9 mouse cellular contexts compared by ENCODE assay signal in the genomic region with DNA sequence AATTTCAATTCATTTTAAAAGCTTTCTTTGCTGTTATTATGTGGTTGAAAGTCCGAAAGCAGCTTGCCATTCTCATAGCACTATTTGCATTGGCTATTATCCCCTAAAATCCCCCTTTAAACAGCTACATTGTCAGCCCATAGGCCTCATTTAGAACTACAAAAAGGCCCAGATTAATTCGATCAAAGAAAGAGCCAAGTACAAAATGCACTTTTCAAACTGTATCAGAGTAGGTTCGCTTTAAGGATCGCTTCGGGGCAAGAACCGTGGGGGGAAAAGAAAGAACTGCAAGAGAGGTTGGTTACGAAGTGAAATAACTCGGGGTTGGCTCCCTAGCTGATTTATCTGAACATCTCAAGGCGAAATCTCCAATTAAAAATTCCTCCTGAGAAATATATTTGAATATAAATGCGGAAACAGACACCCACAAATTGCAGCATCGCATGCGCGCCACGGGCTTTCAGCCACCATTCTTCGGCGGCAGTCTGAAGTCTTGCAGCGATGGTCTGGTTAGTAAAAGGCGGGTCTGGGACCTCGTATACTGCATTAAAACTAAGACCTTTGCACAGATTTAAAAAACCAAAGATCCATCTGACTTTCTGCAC. TPM values are rescaled to one million over a fixed set of nuclear protein-coding genes. Genes with fewer than 3 reads are reported as not detected.
DNase-seq lines count a peak whose midpoint lies in the region; ATAC-seq and TF ChIP-seq lines count a peak whose summit lies in the region.
"Had no signal": no experiment of that assay in that cellular context is flagged by ENCODE, and none has a peak within 500 bp of the region (broad histone marks: within the 10 kb centered on the region; RNA-seq: fewer than 3 reads in every experiment).

No protein-coding gene starts in this region.

- 0 out of 2 replicates have a peak, but pooled peaks have one; percentile 14 for TF ChIP-seq EP300 in CH12.LX (IDR thresholded peaks at IDR 0.05; ENCODE audit: low read length)

- H3K36me3 ChIP-seq in heart, embryonic 11.5 days (ENCODE audit: control insufficient read depth, insufficient read depth, low read length): no peaks in the 10 kb centered on the region
- H3K36me3 ChIP-seq in CH12.LX (replicated peaks in 1 of 2; ENCODE audit: control insufficient read depth in 1 of 2, insufficient read depth in 1 of 2, low read length in 1 of 2): no peaks in the 10 kb centered on the region
- H3K36me3 ChIP-seq in limb, embryonic 10.5 days: no peaks in the 10 kb centered on the region
- no peaks in the 10 kb centered on the region for H3K36me3 ChIP-seq in neural tube, embryonic 12.5 days

- dilution Hi-C loops in CH12.LX (cut with MboI; ENCODE audit: extremely low pct_ligation_motif_present, extremely low pct_unique_long_range_greater_than_20kb, low sequenced_read_pairs): no loop called here

- no peaks in the 10 kb centered on the region; the same call in 1 of the 2 replicates for H3K9me3 ChIP-seq in heart, embryonic 11.5 days (replicated peaks; ENCODE audit: control insufficient read depth, low read length)
- H3K9me3 ChIP-seq in CH12.LX (replicated peaks; ENCODE audit: low read length): peaks cover 5% of the 10 kb centered on the region
- no peaks in the 10 kb centered on the region for H3K9me3 ChIP-seq in limb, embryonic 10.5 days (replicated peaks)
- 0 out of 2 replicates have a peak, but pooled peaks cover 4% of the 10 kb centered on the region for H3K9me3 ChIP-seq in neural tube, embryonic 12.5 days

- 3% methylated on average over 19 of the region's 19 CpGs for WGBS in heart, embryonic 11.5 days (ENCODE audit: insufficient replicate concordance)
- WGBS in limb, embryonic 10.5 days: 2% methylated on average over 19 of the region's 19 CpGs
- 1% methylated on average over 19 of the region's 19 CpGs for WGBS in neural tube, embryonic 12.5 days

- H3K79me2 ChIP-seq in CH12.LX (replicated peaks; ENCODE audit: control insufficient read depth, extremely low read depth, insufficient read depth, poor library complexity, severe bottlenecking): no peaks in the 10 kb centered on the region

- in situ Hi-C loops in CH12.LX (cut with MboI; ENCODE audit: low pct_ligation_motif_present, low pct_unique_long_range_greater_than_20kb, low sequenced_read_pairs): loop anchor here (10.0 to 25.0 kb wide), 2 partner anchors 252 to 735 kb away; no protein-coding TSS in a partner anchor

- TF ChIP-seq CTCF in CH12.LX (conservative IDR thresholded peaks at IDR 0.05 in 1 of 2, IDR thresholded peaks at IDR 0.05 in 1 of 2; ENCODE audit: low read depth in 2 of 2, low read length in 2 of 2): no peak
- TF ChIP-seq CTCF in embryonic fibroblast, embryonic 13.5 days (IDR thresholded peaks at IDR 0.05; ENCODE audit: borderline replicate concordance, insufficient read depth, low read length): no peak

- H3K4me2 ChIP-seq in heart, embryonic 11.5 days: peak overlapping the region; percentile 76
- no peak overlapping the region for H3K4me2 ChIP-seq in CH12.LX (ENCODE audit: insufficient read depth, low read depth, poor library complexity, severe bottlenecking)
- peak overlapping the region; percentile 64 for H3K4me2 ChIP-seq in neural tube, embryonic 12.5 days (replicated peaks)

- peak overlapping the region; percentile 51 for H3K4me3 ChIP-seq in heart, embryonic 11.5 days (ENCODE audit: low read depth, low read length)
- H3K4me3 ChIP-seq in CH12.LX (replicated peaks in 1 of 3; ENCODE audit: low read depth in 2 of 3, low read length in 2 of 3, poor library complexity in 1 of 3): no peak overlapping the region
- H3K4me3 ChIP-seq in embryonic fibroblast, embryonic 13.5 days (ENCODE audit: insufficient read depth, low read length): peak overlapping the region; percentile 44
- H3K4me3 ChIP-seq in limb, embryonic 10.5 days: peak overlapping the region; percentile 55
- peak overlapping the region; percentile 44 for H3K4me3 ChIP-seq in neural tube, embryonic 12.5 days

- H3K27me3 ChIP-seq in heart, embryonic 11.5 days (ENCODE audit: control insufficient read depth, insufficient read depth, low read length): peaks cover 31% of the 10 kb centered on the region
- no peaks in the 10 kb centered on the region for H3K27me3 ChIP-seq in CH12.LX (replicated peaks)
- peaks cover 54% of the 10 kb centered on the region for H3K27me3 ChIP-seq in limb, embryonic 10.5 days (ENCODE audit: low read depth, poor library complexity, severe bottlenecking)
- peaks cover 2% of the 10 kb centered on the region; the same call in 1 of the 2 replicates for H3K27me3 ChIP-seq in neural tube, embryonic 12.5 days (replicated peaks)

- no peak for ATAC-seq in heart, embryonic 11.5 days (replicated peaks; ENCODE audit: insufficient number of reproducible peaks, low FRiP score, low TSS enrichment)
- no peak for ATAC-seq in neural tube, embryonic 12.5 days (ENCODE audit: low FRiP score, low read depth)

- no peak for DNase-seq in heart, postnatal 14 days
- DNase-seq in CH12.LX (ENCODE audit: extremely low read depth): no peak
- peak; percentile 56 for DNase-seq in limb, embryonic 10.5 days (ENCODE audit: low spot score)
- no peak for DNase-seq in left cerebral cortex, adult 18-20 months (ENCODE audit: low spot score in 2 of 2)
- DNase-seq in lung, postnatal 14 days: no peak

- TF ChIP-seq RAD21 in CH12.LX (IDR thresholded peaks at IDR 0.05; ENCODE audit: low read depth, low read length): no peak

- no peak for TF ChIP-seq POLR2A in CH12.LX (IDR thresholded peaks at IDR 0.05; ENCODE audit: low read depth, low read length)
- no peak for TF ChIP-seq POLR2A in embryonic fibroblast, embryonic 13.5 days (IDR thresholded peaks at IDR 0.05; ENCODE audit: low read depth, low read length)

- H3K27ac ChIP-seq in heart, embryonic 11.5 days (ENCODE audit: low read depth, low read length): no peak overlapping the region
- H3K27ac ChIP-seq in CH12.LX (ENCODE audit: insufficient read depth, low read depth): no peak overlapping the region
- no peak overlapping the region for H3K27ac ChIP-seq in embryonic fibroblast, embryonic 13.5 days (ENCODE audit: insufficient read depth, low read length)
- H3K27ac ChIP-seq in limb, embryonic 10.5 days: peak overlapping the region; percentile 77
- H3K27ac ChIP-seq in neural tube, embryonic 12.5 days: no peak overlapping the region

- 0 out of 2 replicates have a peak, but pooled peaks cover 2% of the 10 kb centered on the region for H3K4me1 ChIP-seq in heart, embryonic 11.5 days (ENCODE audit: control insufficient read depth, insufficient read depth, low read length)
- H3K4me1 ChIP-seq in CH12.LX (ENCODE audit: control insufficient read depth in 1 of 2, insufficient read depth in 2 of 2): peaks cover 0 to 14% of the 10 kb centered on the region in 2 experiments; a peak in 1 of 4 replicates
- no peaks in the 10 kb centered on the region for H3K4me1 ChIP-seq in embryonic fibroblast, embryonic 13.5 days (ENCODE audit: control insufficient read depth, insufficient read depth, low read length)
- peaks cover 11% of the 10 kb centered on the region for H3K4me1 ChIP-seq in limb, embryonic 10.5 days
- H3K4me1 ChIP-seq in neural tube, embryonic 12.5 days: no peaks in the 10 kb centered on the region; the same call in 1 of the 2 replicates

- intact Hi-C loops in heart, postnatal 14 days (cut with DNase I): no loop called here

- no peak overlapping the region for H3K9ac ChIP-seq in heart, embryonic 11.5 days (ENCODE audit: low read depth, low read length)
- no peak overlapping the region for H3K9ac ChIP-seq in CH12.LX (ENCODE audit: insufficient read depth, low read depth)
- H3K9ac ChIP-seq in neural tube, embryonic 12.5 days: peak overlapping the region; percentile 51

RNA-seq across cellular contexts. Expression of a gene that starts 0.8 kb away (rescaled TPM):
- polyA plus RNA-seq in heart, embryonic 11.5 days (2014; fragmentation: Nextera tagmentation; extraction: Ambion mirVana): 12.1 and 17.7 TPM in 2 replicates
- total RNA-seq in heart, postnatal 14 days (2021): 10 to 100 TPM; 11.4 to 13.5 TPM
- total RNA-seq in CH12.LX (2012; rRNA removed) (19.5 and 23.8 TPM in 2 replicates), CH12.LX (2014; rRNA removed) (49.5 and 50.0 TPM in 2 replicates)
- 15.0 and 19.1 TPM in 2 replicates for polyA plus RNA-seq in CH12.LX (2012; ENCODE audit: insufficient read length, low read depth)
- polyA plus RNA-seq in embryonic fibroblast, embryonic 13.5 days (2011; ENCODE audit: insufficient read length, low read depth, missing spikeins): 20.0 and 21.9 TPM in 2 replicates
- polyA plus RNA-seq in limb, embryonic 10.5 days (2016; fragmentation: Nextera tagmentation; extraction: Ambion mirVana): 10.5 and 12.2 TPM in 2 replicates
- polyA plus RNA-seq in neural tube, embryonic 12.5 days (2016; fragmentation: Nextera tagmentation; extraction: Ambion mirVana): 22.0 and 27.1 TPM in 2 replicates
- total RNA-seq in left cerebral cortex, adult 18-20 months (2021): 10 to 100 TPM; 24.9 to 26.1 TPM

RNA-seq across cellular contexts. Expression of a gene that starts 26.4 kb away (rescaled TPM):
- 243 and 281 TPM in 2 replicates for polyA plus RNA-seq in heart, embryonic 11.5 days (2014; fragmentation: Nextera tagmentation; extraction: Ambion mirVana)
- 100 to 1,000 TPM; 172 to 176 TPM for total RNA-seq in heart, postnatal 14 days (2021)
- total RNA-seq in CH12.LX (2012; rRNA removed): 59.6 and 67.3 TPM in 2 replicates
- 77.5 and 99.7 TPM in 2 replicates for total RNA-seq in CH12.LX (2014; rRNA removed)
- 101 and 104 TPM in 2 replicates for polyA plus RNA-seq in CH12.LX (2012; ENCODE audit: insufficient read length, low read depth)
- 103 and 128 TPM in 2 replicates for polyA plus RNA-seq in embryonic fibroblast, embryonic 13.5 days (2011; ENCODE audit: insufficient read length, low read depth, missing spikeins)
- polyA plus RNA-seq in limb, embryonic 10.5 days (2016; fragmentation: Nextera tagmentation; extraction: Ambion mirVana): 251 and 298 TPM in 2 replicates
- 346 and 362 TPM in 2 replicates for polyA plus RNA-seq in neural tube, embryonic 12.5 days (2016; fragmentation: Nextera tagmentation; extraction: Ambion mirVana)
- total RNA-seq in left cerebral cortex, adult 18-20 months (2021): 100 to 1,000 TPM; 252 TPM

RNA-seq across cellular contexts. Expression of a gene that starts 30.6 kb away (rescaled TPM):
- polyA plus RNA-seq in heart, embryonic 11.5 days (2014; fragmentation: Nextera tagmentation; extraction: Ambion mirVana): not detected in 2 replicates
- under 1 TPM in 1 of 2 experiments, not detected in 1; 0.14 TPM for total RNA-seq in heart, postnatal 14 days (2021)
- total RNA-seq in CH12.LX (2012; rRNA removed): not detected in 2 replicates
- not detected in 2 replicates for total RNA-seq in CH12.LX (2014; rRNA removed)
- not detected in 2 replicates for polyA plus RNA-seq in CH12.LX (2012; ENCODE audit: insufficient read length, low read depth)
- polyA plus RNA-seq in embryonic fibroblast, embryonic 13.5 days (2011; ENCODE audit: insufficient read length, low read depth, missing spikeins): not detected in 2 replicates
- not detected in 2 replicates for polyA plus RNA-seq in limb, embryonic 10.5 days (2016; fragmentation: Nextera tagmentation; extraction: Ambion mirVana)
- polyA plus RNA-seq in neural tube, embryonic 12.5 days (2016; fragmentation: Nextera tagmentation; extraction: Ambion mirVana): not detected in 2 replicates
- not detected for total RNA-seq in left cerebral cortex, adult 18-20 months (2021)
- total RNA-seq: layer of hippocampus, adult 18-20 months had no signal

RNA-seq across cellular contexts. Expression of a gene that starts 31.2 kb away (rescaled TPM):
- 4.0 and 4.4 TPM in 2 replicates for polyA plus RNA-seq in heart, embryonic 11.5 days (2014; fragmentation: Nextera tagmentation; extraction: Ambion mirVana)
- 1 to 10 TPM; 8.1 to 9.0 TPM for total RNA-seq in heart, postnatal 14 days (2021)
- total RNA-seq in CH12.LX (2012; rRNA removed) (7.4 and 7.8 TPM in 2 replicates), CH12.LX (2014; rRNA removed) (3.0 and 4.4 TPM in 2 replicates)
- 7.2 and 10.8 TPM in 2 replicates for polyA plus RNA-seq in CH12.LX (2012; ENCODE audit: insufficient read length, low read depth)
- 15.3 and 15.4 TPM in 2 replicates for polyA plus RNA-seq in embryonic fibroblast, embryonic 13.5 days (2011; ENCODE audit: insufficient read length, low read depth, missing spikeins)
- polyA plus RNA-seq in limb, embryonic 10.5 days (2016; fragmentation: Nextera tagmentation; extraction: Ambion mirVana): 8.3 and 10.7 TPM in 2 replicates
- polyA plus RNA-seq in neural tube, embryonic 12.5 days (2016; fragmentation: Nextera tagmentation; extraction: Ambion mirVana): 12.8 and 13.8 TPM in 2 replicates
- total RNA-seq in left cerebral cortex, adult 18-20 months (2021): 10 to 100 TPM; 20.2 to 20.7 TPM

RNA-seq across cellular contexts. Expression of a gene that starts 52.2 kb away (rescaled TPM):
- not detected in 2 replicates for polyA plus RNA-seq in heart, embryonic 11.5 days (2014; fragmentation: Nextera tagmentation; extraction: Ambion mirVana)
- not detected for total RNA-seq in heart, postnatal 14 days (2021)
- total RNA-seq in CH12.LX (2012; rRNA removed) (not detected in 2 replicates), CH12.LX (2014; rRNA removed) (not detected in 2 replicates)
- not detected in 2 replicates for polyA plus RNA-seq in CH12.LX (2012; ENCODE audit: insufficient read length, low read depth)
- polyA plus RNA-seq in embryonic fibroblast, embryonic 13.5 days (2011; ENCODE audit: insufficient read length, low read depth, missing spikeins): not detected in 2 replicates
- polyA plus RNA-seq in limb, embryonic 10.5 days (2016; fragmentation: Nextera tagmentation; extraction: Ambion mirVana): not detected in 2 replicates
- polyA plus RNA-seq in neural tube, embryonic 12.5 days (2016; fragmentation: Nextera tagmentation; extraction: Ambion mirVana): not detected in 2 replicates
- not detected for total RNA-seq in left cerebral cortex, adult 18-20 months (2021)
- total RNA-seq: layer of hippocampus, adult 18-20 months had no signal

Comparison
In these comparisons a context has a peak if more than half of its experiments do, and no peak if none do; other contexts are left out.
1. H3K4me3 ChIP-seq: peak in heart, embryonic 11.5 days (single experiment), embryonic fibroblast, embryonic 13.5 days (single experiment), limb, embryonic 10.5 days (single experiment) and neural tube, embryonic 12.5 days (single experiment); none in CH12.LX (0 of 3).